Mouse (Mus musculus): ENCODE data around the gene Gab1. TPM values are rescaled to one million over a fixed set of nuclear protein-coding genes. Genes with fewer than 3 reads are reported as not detected.

Gab1 gene
- total and polyA plus RNA-seq, 3 experiments: 32.6 to 40.2 (median 38.3) TPM

GRCm38 (mm10) chr8:80818978-80819377, 61.3 kb downstream of the Gab1 start:
- TF ChIP-seq POLR2A (IDR thresholded peaks at IDR 0.05; ENCODE audit: insufficient read depth, low read depth, low read length): no peak
- TF ChIP-seq EP300 (IDR thresholded peaks at IDR 0.05; ENCODE audit: insufficient read depth, low read depth, low read length): no peak
- TF ChIP-seq CTCF (IDR thresholded peaks at IDR 0.05): no peak
- H3K4me1 ChIP-seq (ENCODE audit: control insufficient read depth, insufficient read depth, low read length): peaks cover 26% of the 10 kb centered on the region
- WGBS: 67% methylated on average over 6 of the region's 6 CpGs
- intact Hi-C loops (cut with DNase I): loop anchor here (5.0 kb wide), 1 partner anchor 48 kb away; no protein-coding TSS in a partner anchor
- no peak for DNase-seq
- H3K9ac ChIP-seq (ENCODE audit: low read depth, low read length): no peak overlapping the region
- H3K27me3 ChIP-seq (ENCODE audit: control insufficient read depth, insufficient read depth, low read length): no peaks in the 10 kb centered on the region
- H3K79me2 ChIP-seq (replicated peaks; ENCODE audit: control insufficient read depth, insufficient read depth, low read length): peaks cover 3% of the 10 kb centered on the region
- no peak overlapping the region for H3K4me3 ChIP-seq
- H3K27ac ChIP-seq: peak overlapping the region; percentile 29; the same call in 1 of the 2 replicates
- peaks cover 18% of the 10 kb centered on the region for H3K36me3 ChIP-seq (ENCODE audit: control insufficient read depth, insufficient read depth, low read length)

GRCm38 (mm10) chr8:80817065-80817464, 63.3 kb downstream of the Gab1 start:
- WGBS: 82% methylated on average over 2 of the region's 2 CpGs
- no peak for TF ChIP-seq EP300 (IDR thresholded peaks at IDR 0.05; ENCODE audit: insufficient read depth, low read depth, low read length)
- peak; percentile 36 for TF ChIP-seq CTCF (IDR thresholded peaks at IDR 0.05)
- Histone ChIP-seq H3K79me2 (replicated peaks; ENCODE audit: control insufficient read depth, insufficient read depth, low read length) (peaks cover 1% of the 10 kb centered on the region), H3K9ac (ENCODE audit: low read depth, low read length) (no peak overlapping the region), H3K27ac (no peak overlapping the region; the same call in 1 of the 2 replicates), H3K4me3 (no peak overlapping the region), H3K4me1 (ENCODE audit: control insufficient read depth, insufficient read depth, low read length) (peaks cover 25% of the 10 kb centered on the region), H3K27me3 (ENCODE audit: control insufficient read depth, insufficient read depth, low read length) (no peaks in the 10 kb centered on the region), H3K36me3 (ENCODE audit: control insufficient read depth, insufficient read depth, low read length) (peaks cover 23% of the 10 kb centered on the region)
- no peak for DNase-seq
- intact Hi-C loops (cut with DNase I): loop anchor here (5.0 kb wide), 1 partner anchor 50 kb away; no protein-coding TSS in a partner anchor

DNA sequence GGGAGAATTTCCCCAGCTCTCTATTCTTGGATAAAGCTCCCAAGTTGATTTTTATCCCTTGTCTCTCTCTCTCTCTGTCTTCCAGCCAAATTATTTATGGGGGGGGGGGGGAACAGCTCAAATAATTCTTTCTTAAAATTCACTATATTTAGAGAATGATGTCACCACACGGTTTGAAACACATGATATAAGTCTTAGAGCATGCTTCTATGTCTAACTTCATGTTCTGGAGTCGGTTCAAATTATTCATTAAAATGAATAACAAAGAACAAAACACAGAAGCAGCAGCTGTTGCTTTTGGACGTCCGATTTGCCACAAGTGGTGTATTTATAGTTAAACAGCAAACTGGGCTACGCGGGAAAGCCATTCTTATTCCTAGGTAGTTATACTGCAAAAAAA, 65.1 kb downstream of the Gab1 start:
- Histone ChIP-seq H3K9ac (ENCODE audit: low read depth, low read length) (no peak overlapping the region), H3K36me3 (ENCODE audit: control insufficient read depth, insufficient read depth, low read length) (peaks cover 26% of the 10 kb centered on the region), H3K4me3 (no peak overlapping the region), H3K27ac (peak overlapping the region; percentile 97), H3K27me3 (ENCODE audit: control insufficient read depth, insufficient read depth, low read length) (no peaks in the 10 kb centered on the region), H3K79me2 (replicated peaks; ENCODE audit: control insufficient read depth, insufficient read depth, low read length) (peaks cover 1% of the 10 kb centered on the region), H3K4me1 (ENCODE audit: control insufficient read depth, insufficient read depth, low read length) (peaks cover 36% of the 10 kb centered on the region)
- intact Hi-C loops (cut with DNase I): loop anchor here (2.0 to 5.0 kb wide), 2 partner anchors 34 to 52 kb away; no protein-coding TSS in a partner anchor
- no peak for TF ChIP-seq CTCF (IDR thresholded peaks at IDR 0.05)
- no peak for DNase-seq
- 6% methylated on average over 6 of the region's 6 CpGs for WGBS

GRCm38 (mm10) chr8:80814087-80814791, 66.1 kb downstream of the Gab1 start:
- no peak for TF ChIP-seq CTCF (IDR thresholded peaks at IDR 0.05)
- no peak for TF ChIP-seq POLR2A (IDR thresholded peaks at IDR 0.05; ENCODE audit: insufficient read depth, low read depth, low read length)
- 0 out of 2 replicates have a peak, but pooled peaks have one; percentile 50 for TF ChIP-seq EP300 (IDR thresholded peaks at IDR 0.05; ENCODE audit: insufficient read depth, low read depth, low read length)
- peak overlapping the region; percentile 13 for H3K4me3 ChIP-seq
- 14% methylated on average over 13 of the region's 13 CpGs for WGBS
- H3K9ac ChIP-seq (ENCODE audit: low read depth, low read length): peak overlapping the region; percentile 23; the same call in 1 of the 2 replicates
- H3K36me3 ChIP-seq (ENCODE audit: control insufficient read depth, insufficient read depth, low read length): peaks cover 25% of the 10 kb centered on the region
- H3K4me1 ChIP-seq (ENCODE audit: control insufficient read depth, insufficient read depth, low read length): peaks cover 36% of the 10 kb centered on the region
- peaks cover 1% of the 10 kb centered on the region for H3K79me2 ChIP-seq (replicated peaks; ENCODE audit: control insufficient read depth, insufficient read depth, low read length)
- peak; percentile 51 to 75 for DNase-seq
- intact Hi-C loops (cut with DNase I): loop anchor here (1.0 to 2.0 kb wide), 2 partner anchors 35 to 64 kb away; no protein-coding TSS in a partner anchor
- peak overlapping the region; percentile 97 for H3K27ac ChIP-seq
- H3K27me3 ChIP-seq (ENCODE audit: control insufficient read depth, insufficient read depth, low read length): no peaks in the 10 kb centered on the region

DNA sequence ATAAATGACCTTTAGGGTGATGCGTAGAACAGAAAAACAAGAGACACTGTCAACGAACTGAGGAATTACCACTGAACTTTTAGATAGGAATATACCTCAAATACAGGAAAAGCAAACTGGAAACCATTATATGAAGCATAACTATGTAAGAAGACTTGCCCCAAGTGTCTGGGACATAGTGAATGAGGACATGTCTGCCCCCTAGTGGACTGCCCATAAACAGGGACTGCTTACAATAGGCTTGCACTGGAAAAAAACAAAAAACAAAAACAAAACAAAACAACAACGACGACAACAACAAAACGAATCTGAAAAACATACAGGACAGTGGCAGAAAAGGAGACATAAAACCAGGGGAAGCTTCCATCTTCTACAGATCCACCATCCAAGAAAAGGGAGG, 66.9 kb downstream of the Gab1 start:
- intact Hi-C loops (cut with DNase I): loop anchor here (1.0 kb wide), 1 partner anchor 60 kb away; no protein-coding TSS in a partner anchor
- no peak for TF ChIP-seq POLR2A (IDR thresholded peaks at IDR 0.05; ENCODE audit: insufficient read depth, low read depth, low read length)
- peak; percentile 80 for TF ChIP-seq CTCF (IDR thresholded peaks at IDR 0.05)
- DNase-seq: peak in 1 of 2 experiments; percentile 52
- H3K27me3 ChIP-seq (ENCODE audit: control insufficient read depth, insufficient read depth, low read length): no peaks in the 10 kb centered on the region
- peaks cover 40% of the 10 kb centered on the region for H3K4me1 ChIP-seq (ENCODE audit: control insufficient read depth, insufficient read depth, low read length)
- H3K36me3 ChIP-seq (ENCODE audit: control insufficient read depth, insufficient read depth, low read length): peaks cover 26% of the 10 kb centered on the region
- 64% methylated on average over 5 of the region's 5 CpGs for WGBS
- peaks cover 1% of the 10 kb centered on the region; the same call in 1 of the 2 replicates for H3K79me2 ChIP-seq (replicated peaks; ENCODE audit: control insufficient read depth, insufficient read depth, low read length)
- no peak overlapping the region for H3K9ac ChIP-seq (ENCODE audit: low read depth, low read length)
- H3K4me3 ChIP-seq: no peak overlapping the region
- peak overlapping the region; percentile 97 for H3K27ac ChIP-seq

GRCm38 (mm10) chr8:80811591-80811991, 68.7 kb downstream of the Gab1 start:
- intact Hi-C loops (cut with DNase I): loop anchor here (2.0 kb wide), 1 partner anchor 35 kb away; no protein-coding TSS in a partner anchor
- peak in 1 of 2 experiments; percentile 64 for DNase-seq
- WGBS: 8% methylated on average over 4 of the region's 4 CpGs
- peak overlapping the region; percentile 55 for H3K9ac ChIP-seq (ENCODE audit: low read depth, low read length)
- H3K4me1 ChIP-seq (ENCODE audit: control insufficient read depth, insufficient read depth, low read length): peaks cover 39% of the 10 kb centered on the region
- H3K36me3 ChIP-seq (ENCODE audit: control insufficient read depth, insufficient read depth, low read length): peaks cover 33% of the 10 kb centered on the region
- no peak overlapping the region for H3K4me3 ChIP-seq
- H3K79me2 ChIP-seq (replicated peaks; ENCODE audit: control insufficient read depth, insufficient read depth, low read length): peaks cover 1% of the 10 kb centered on the region; the same call in 1 of the 2 replicates
- no peaks in the 10 kb centered on the region for H3K27me3 ChIP-seq (ENCODE audit: control insufficient read depth, insufficient read depth, low read length)
- no peak for TF ChIP-seq CTCF (IDR thresholded peaks at IDR 0.05)
- 0 out of 2 replicates have a peak, but pooled peaks have one; percentile 30 for TF ChIP-seq EP300 (IDR thresholded peaks at IDR 0.05; ENCODE audit: insufficient read depth, low read depth, low read length)
- TF ChIP-seq POLR2A (IDR thresholded peaks at IDR 0.05; ENCODE audit: insufficient read depth, low read depth, low read length): 0 out of 2 replicates have a peak, but pooled peaks have one; percentile 60
- H3K27ac ChIP-seq: peak overlapping the region; percentile 97
